Mouse (Mus musculus) kidney, embryonic 14.5 days (tissue): Measurements from ENCODE around the gene Mindy4. TPM values are rescaled to one million over a fixed set of nuclear protein-coding genes. Genes with fewer than 3 reads are reported as not detected.

ENCODE experiments used
- ATAC-seq: fragments of 200-750 bp; cut with Nextera tagmentation; 2 replicates; pipeline ENCODE4 v1.8.0; 2017; ENCODE audit warnings: moderate number of reproducible peaks, mild to moderate bottlenecking, moderate TSS enrichment, moderate library complexity; ENCODE audit not compliant: low FRiP score, low TSS enrichment
- H3K27ac ChIP-seq: fragments of 300-500 bp; sonication (generic); 2 replicates; pipeline ENCODE4 v1.5.1; 2014; ENCODE audit warnings: low read depth, mild to moderate bottlenecking, low read length, moderate library complexity, mixed read lengths
- H3K27me3 ChIP-seq: fragments of 300-500 bp; sonication (generic); 2 replicates; pipeline ENCODE4 v1.6.1; 2014; ENCODE audit warnings: mild to moderate bottlenecking, low read length; ENCODE audit not compliant: control insufficient read depth, insufficient read depth
- H3K36me3 ChIP-seq: fragments of 300-500 bp; sonication (generic); 2 replicates; pipeline ENCODE4 v1.6.1; 2014; ENCODE audit warnings: low read length, mixed read lengths; ENCODE audit not compliant: control insufficient read depth, insufficient read depth
- H3K4me1 ChIP-seq: fragments of 300-500 bp; sonication (generic); 2 replicates; pipeline ENCODE4 v1.6.1; 2014; ENCODE audit warnings: low read length, mixed read lengths; ENCODE audit not compliant: control insufficient read depth, insufficient read depth
- H3K4me2 ChIP-seq: fragments of 300-500 bp; sonication (generic); replicated peaks from 2 replicates; pipeline ENCODE4 v1.6.1; 2014; ENCODE audit warnings: low read depth, mild to moderate bottlenecking, low read length
- H3K4me3 ChIP-seq: fragments of 300-500 bp; sonication (generic); 2 replicates; pipeline ENCODE4 v1.5.1; 2014; ENCODE audit warnings: mild to moderate bottlenecking, low read length
- H3K9ac ChIP-seq: fragments of 300-500 bp; sonication (generic); 2 replicates; pipeline ENCODE4 v1.6.1; 2014; ENCODE audit warnings: low read depth, mild to moderate bottlenecking, low read length, moderate library complexity
- H3K9me3 ChIP-seq: fragments of 300-500 bp; sonication (generic); 2 replicates; pipeline ENCODE4 v1.6.1; 2016; ENCODE audit warnings: low read length; ENCODE audit not compliant: control insufficient read depth
- WGBS: fragments of 180-500 bp; shearing (Covaris S2); extraction: QIAGEN DNeasy Blood & Tissue Kit; methylation state at CpG from one replicate; pipeline ENCODE4 v1.1.7; 2014; 5-methylcytosine and 5-hydroxymethylcytosine counted together
- polyA plus RNA-seq: library from polyadenylated mRNA; unstranded; fragments of >200 nt; fragmentation: Nextera tagmentation; extraction: Ambion mirVana; gene quantifications from 2 replicates; pipeline ENCODE4 v1.2.1, GENCODE M21; 2014

Mindy4 gene
- polyA plus RNA-seq, 1 experiment from 2014 or later, result 17.7 TPM

- H3K4me3 ChIP-seq, result no peak overlapping the region
- H3K4me1 ChIP-seq, result no peaks in the 10 kb centered on the region
- H3K4me2 ChIP-seq, result no peak overlapping the region
- no peaks in the 10 kb centered on the region for H3K27me3 ChIP-seq
- no peaks in the 10 kb centered on the region for H3K36me3 ChIP-seq
- H3K27ac ChIP-seq, result no peak overlapping the region
- WGBS, result 50% methylated on average over 4 of the region's 4 CpGs
- no peak overlapping the region for H3K9ac ChIP-seq
- no peaks in the 10 kb centered on the region for H3K9me3 ChIP-seq
- no peak for ATAC-seq
Measured at GRCm38 (mm10) chr6:55191537-55191936, 11.6 kb upstream of the Mindy4 start.

- 91% methylated on average over 3 of the region's 3 CpGs for WGBS
- Histone ChIP-seq H3K4me1 (no peaks in the 10 kb centered on the region), H3K27ac (no peak overlapping the region), H3K36me3 (no peaks in the 10 kb centered on the region), H3K4me3 (no peak overlapping the region), H3K9ac (no peak overlapping the region), H3K27me3 (no peaks in the 10 kb centered on the region), H3K9me3 (no peaks in the 10 kb centered on the region), H3K4me2 (no peak overlapping the region)
- ATAC-seq, result no peak
Measured at GRCm38 (mm10) chr6:55193171-55193570, 10.0 kb upstream of the Mindy4 start.

- Histone ChIP-seq H3K36me3 (no peaks in the 10 kb centered on the region), H3K4me1 (no peaks in the 10 kb centered on the region), H3K4me3 (no peak overlapping the region), H3K9ac (no peak overlapping the region), H3K9me3 (no peaks in the 10 kb centered on the region), H3K4me2 (no peak overlapping the region), H3K27ac (no peak overlapping the region), H3K27me3 (no peaks in the 10 kb centered on the region)
- WGBS, result 97% methylated on average over 3 of the region's 3 CpGs
- ATAC-seq, result no peak
Measured at GRCm38 (mm10) chr6:55199047-55199446, 4.1 kb upstream of the Mindy4 start.

GRCm38 (mm10) chr6:55203931-55204330 is 748 bp downstream of the Mindy4 start:
- H3K9me3 ChIP-seq, result no peaks in the 10 kb centered on the region
- no peaks in the 10 kb centered on the region; the same call in 1 of the 2 replicates for H3K4me1 ChIP-seq
- peak overlapping the region; percentile 58 for H3K4me3 ChIP-seq
- H3K4me2 ChIP-seq, result peak overlapping the region; percentile 61
- ATAC-seq, result peak; percentile 32; the same call in 1 of the 2 replicates
- H3K36me3 ChIP-seq, result no peaks in the 10 kb centered on the region
- peak overlapping the region; percentile 63; the same call in 1 of the 2 replicates for H3K9ac ChIP-seq
- H3K27ac ChIP-seq, result peak overlapping the region; percentile 53; the same call in 1 of the 2 replicates
- 74% methylated on average over 3 of the region's 3 CpGs for WGBS
- no peaks in the 10 kb centered on the region for H3K27me3 ChIP-seq

GRCm38 (mm10) chr6:55207786-55208185 is 4.6 kb downstream of the Mindy4 start:
- Histone ChIP-seq H3K9me3 (no peaks in the 10 kb centered on the region), H3K4me1 (no peaks in the 10 kb centered on the region; the same call in 1 of the 2 replicates), H3K4me2 (no peak overlapping the region), H3K36me3 (peaks cover 4% of the 10 kb centered on the region; the same call in 1 of the 2 replicates), H3K4me3 (no peak overlapping the region), H3K9ac (no peak overlapping the region), H3K27me3 (no peaks in the 10 kb centered on the region), H3K27ac (no peak overlapping the region)
- no peak for ATAC-seq
- 86% methylated on average over 8 of the region's 8 CpGs for WGBS

- no peak overlapping the region for H3K27ac ChIP-seq
- no peak overlapping the region for H3K4me3 ChIP-seq
- H3K9me3 ChIP-seq, result no peaks in the 10 kb centered on the region
- H3K4me2 ChIP-seq, result no peak overlapping the region
- H3K4me1 ChIP-seq, result no peaks in the 10 kb centered on the region
- 56% methylated on average over 15 of the region's 15 CpGs for WGBS
- peaks cover 8% of the 10 kb centered on the region; the same call in 1 of the 2 replicates for H3K36me3 ChIP-seq
- ATAC-seq, result no peak
- H3K9ac ChIP-seq, result no peak overlapping the region
- H3K27me3 ChIP-seq, result no peaks in the 10 kb centered on the region
Measured at GRCm38 (mm10) chr6:55210423-55211365, 7.5 kb downstream of the Mindy4 start.

DNA sequence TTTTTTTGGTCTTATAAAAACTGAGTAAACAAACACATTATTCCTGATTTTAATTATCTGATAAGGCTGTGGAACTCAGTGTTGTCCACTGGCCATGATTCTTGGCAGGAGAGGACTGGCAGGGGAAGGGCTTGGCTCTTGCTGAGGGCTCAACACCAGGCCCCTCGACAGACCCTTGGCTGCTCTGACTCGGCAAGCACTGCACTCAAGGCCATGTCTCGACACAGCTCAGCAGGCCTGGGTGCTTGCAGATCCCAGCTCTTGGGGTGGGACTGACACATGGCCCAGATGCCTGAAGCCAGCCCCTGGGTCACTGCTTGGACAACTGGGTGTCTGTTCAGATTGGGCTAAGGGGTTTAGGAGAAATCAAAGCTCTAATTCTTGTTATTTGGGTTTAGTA is 11.4 kb downstream of the Mindy4 start:
- WGBS, result 81% methylated on average over 3 of the region's 3 CpGs
- peaks cover 21% of the 10 kb centered on the region; the same call in 1 of the 2 replicates for H3K36me3 ChIP-seq
- no peak overlapping the region for H3K4me2 ChIP-seq
- no peak for ATAC-seq
- no peak overlapping the region for H3K27ac ChIP-seq
- no peaks in the 10 kb centered on the region for H3K27me3 ChIP-seq
- no peak overlapping the region for H3K9ac ChIP-seq
- H3K4me3 ChIP-seq, result no peak overlapping the region
- H3K4me1 ChIP-seq, result no peaks in the 10 kb centered on the region
- no peaks in the 10 kb centered on the region for H3K9me3 ChIP-seq

GRCm38 (mm10) chr6:55218232-55218631 is 15.0 kb downstream of the Mindy4 start:
- Histone ChIP-seq H3K36me3 (peaks cover 23% of the 10 kb centered on the region; the same call in 1 of the 2 replicates), H3K9me3 (no peaks in the 10 kb centered on the region)
- WGBS, result 92% methylated on average over 9 of the region's 9 CpGs

GRCm38 (mm10) chr6:55223986-55224385 is 20.8 kb downstream of the Mindy4 start:
- Histone ChIP-seq H3K4me2 (no peak overlapping the region), H3K9ac (no peak overlapping the region), H3K4me1 (no peaks in the 10 kb centered on the region), H3K27me3 (no peaks in the 10 kb centered on the region), H3K9me3 (no peaks in the 10 kb centered on the region), H3K36me3 (peaks cover 20% of the 10 kb centered on the region; the same call in 1 of the 2 replicates), H3K4me3 (no peak overlapping the region), H3K27ac (no peak overlapping the region)
- ATAC-seq, result no peak
- WGBS, result 91% methylated on average over 8 of the region's 8 CpGs

More at GRCm38 (mm10) chr6:55218232-55218631, 15.0 kb downstream of the Mindy4 start:
- Histone ChIP-seq H3K4me1 (no peaks in the 10 kb centered on the region), H3K27me3 (no peaks in the 10 kb centered on the region), H3K27ac (no peak overlapping the region), H3K9ac (no peak overlapping the region), H3K4me2 (no peak overlapping the region), H3K4me3 (no peak overlapping the region)
- no peak for ATAC-seq
